Mouse (Mus musculus) CH12F3 (cell line): ENCODE data around the gene Ank.
"Not testable (repeated sequence)": the region's sequence is repeated elsewhere in the genome, so short reads cannot be mapped to it uniquely, and the experiment has no call there.

Experiments
- in situ Hi-C: fragments of 300-500 bp; cut with MboI; formaldehyde crosslinking; loops from 2 replicates; pipeline ENCODE4 v1.14.3; 2020; ENCODE audit warnings: low sequenced_read_pairs

Gene Ank

GRCm38 (mm10) chr15:27465391-27466005 is 979 bp upstream of the Ank start:
- in situ Hi-C loops: no loop called here

- in situ Hi-C loops: no loop called here
Observed at GRCm38 (mm10) chr15:27467081-27467491, 609 bp downstream of the Ank start.

DNA sequence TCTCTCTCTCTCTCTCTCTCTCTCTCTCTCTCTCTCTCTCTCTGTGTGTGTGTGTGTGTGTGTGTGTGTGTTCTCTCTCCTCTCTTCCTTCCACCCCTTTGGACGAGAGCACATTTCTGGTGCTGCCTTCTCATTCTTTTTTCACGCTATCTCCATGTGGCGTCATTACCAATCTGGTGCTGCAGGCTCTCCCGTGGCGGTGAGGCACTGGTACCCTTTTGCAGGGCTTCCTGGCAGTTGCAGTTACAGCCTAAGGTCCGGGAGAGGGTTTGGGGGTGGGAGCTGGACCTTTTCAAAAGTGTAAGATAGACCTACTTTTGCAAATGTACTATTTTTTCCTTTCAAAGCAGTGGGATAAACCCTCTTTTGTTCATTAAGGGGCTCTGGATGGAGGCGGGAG is 1.2 kb downstream of the Ank start:
- in situ Hi-C loops: no loop called here

GRCm38 (mm10) chr15:27468822-27469488 is 2.5 kb downstream of the Ank start:
- in situ Hi-C loops: no loop called here

DNA sequence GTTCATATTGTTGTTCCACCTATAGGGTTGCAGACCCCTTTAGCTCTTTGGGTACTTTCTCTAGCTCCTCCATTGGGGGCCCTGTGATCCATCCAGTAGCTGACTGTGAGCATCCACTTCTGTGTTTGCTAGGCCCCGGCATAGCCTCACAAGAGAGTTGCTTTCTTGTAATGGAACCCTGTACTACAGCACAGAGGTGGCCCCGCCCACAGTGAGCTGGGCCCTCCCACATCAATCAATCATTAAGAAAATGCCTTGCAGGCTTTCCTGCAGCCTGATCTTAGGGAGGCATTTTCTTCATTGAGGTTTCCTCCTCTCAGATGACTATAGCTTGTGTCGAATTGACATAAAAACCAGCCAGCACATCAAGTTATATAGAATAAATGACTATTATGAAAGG is 3.9 kb downstream of the Ank start:
- in situ Hi-C loops: not testable (repeated sequence)

GRCm38 (mm10) chr15:27472315-27472714 is 5.8 kb downstream of the Ank start:
- in situ Hi-C loops: no loop called here

- in situ Hi-C loops: no loop called here
Observed at GRCm38 (mm10) chr15:27475988-27476387, 9.5 kb downstream of the Ank start.

- in situ Hi-C loops: no loop called here
Observed at GRCm38 (mm10) chr15:27476671-27477070, 10.2 kb downstream of the Ank start.

DNA sequence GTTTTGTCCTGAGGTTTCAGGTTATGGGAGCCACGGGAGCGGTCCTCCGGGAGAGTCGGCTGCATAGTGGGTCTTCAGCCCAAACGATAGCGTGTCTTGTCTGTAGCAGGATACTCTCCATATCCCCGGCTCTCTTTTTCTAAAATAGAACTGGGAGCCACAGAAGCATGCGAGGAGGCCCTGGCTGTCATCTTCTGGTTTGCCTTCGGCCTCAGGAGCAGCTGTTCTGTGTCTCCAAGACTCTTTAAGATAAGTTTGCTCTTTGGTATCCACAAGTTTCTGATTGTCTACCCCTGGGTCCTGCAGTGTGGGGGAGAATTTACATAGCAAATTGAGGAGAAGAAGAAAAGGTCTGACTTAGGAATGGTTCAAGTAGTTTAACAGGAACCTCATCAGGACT is 10.7 kb downstream of the Ank start:
- in situ Hi-C loops: no loop called here

DNA sequence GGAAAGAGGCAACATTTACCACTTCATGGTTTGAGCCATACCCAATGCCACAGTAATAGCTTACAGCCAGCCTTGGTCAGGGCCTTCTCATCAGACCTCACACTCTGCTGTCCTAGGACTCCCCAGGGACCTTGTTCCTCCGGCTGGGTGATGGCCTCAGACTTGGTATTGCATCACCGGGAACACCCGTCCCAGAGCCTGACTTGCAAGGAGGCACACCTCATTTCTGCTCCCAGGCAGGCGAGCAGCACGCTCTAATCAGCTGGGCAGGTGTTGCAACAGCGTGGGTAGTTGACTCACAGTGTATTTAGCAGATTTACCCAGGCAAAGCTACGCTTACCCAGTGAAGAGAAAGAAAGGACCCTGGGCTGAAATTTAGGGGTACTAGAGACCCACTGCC is 11.2 kb downstream of the Ank start:
- in situ Hi-C loops: no loop called here

DNA sequence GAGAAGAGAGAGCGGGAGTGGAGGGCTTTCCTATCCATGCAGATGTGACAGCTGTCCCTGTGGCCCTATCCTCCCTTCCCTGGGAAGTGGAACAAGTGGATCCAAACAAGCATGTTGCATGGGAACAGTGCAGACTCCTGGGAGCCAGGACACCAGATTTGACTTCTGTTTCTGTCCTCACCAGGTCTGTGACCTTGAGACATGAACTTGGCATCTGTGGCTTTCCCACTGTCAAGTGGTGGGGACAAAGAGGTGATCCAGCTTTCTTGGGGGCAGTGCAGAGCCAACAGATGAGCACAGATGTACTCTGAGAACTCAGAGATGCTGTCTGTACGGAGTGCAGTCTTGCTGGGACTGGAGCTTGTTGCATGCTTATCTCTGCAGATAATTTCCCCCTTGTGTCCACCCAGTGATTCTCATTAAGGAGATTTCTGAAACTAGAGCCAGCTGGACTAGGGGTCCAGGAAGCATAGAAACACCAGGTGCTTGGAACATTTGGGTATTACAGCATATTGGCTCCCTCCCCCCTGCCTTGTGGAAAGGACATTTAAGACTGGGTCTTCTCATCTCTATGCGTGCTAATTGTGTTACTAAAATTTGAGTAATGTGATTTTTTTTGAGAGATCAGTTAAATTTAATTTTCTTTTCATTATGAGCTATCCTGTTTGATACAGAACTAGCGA is 14.0 kb downstream of the Ank start:
- in situ Hi-C loops: no loop called here

DNA sequence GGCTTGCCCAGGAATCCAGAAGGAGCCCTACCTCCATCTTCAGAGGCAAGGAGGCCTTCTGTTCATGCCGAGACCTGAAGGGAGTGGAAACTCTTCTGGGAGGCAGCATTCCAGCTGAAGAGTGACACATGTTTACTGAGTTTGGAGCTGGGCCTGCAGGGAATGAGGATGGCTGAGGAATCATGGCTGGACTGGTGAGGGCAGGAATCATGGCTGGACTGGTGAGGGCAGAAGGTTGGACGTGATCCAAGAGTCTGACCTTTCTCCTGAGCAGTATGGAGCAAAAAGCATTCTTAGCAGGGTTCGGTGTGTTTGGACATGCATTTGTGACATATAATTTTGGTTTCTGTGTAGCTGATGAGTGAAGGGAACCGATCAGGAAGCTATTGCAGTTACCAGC is 15.5 kb downstream of the Ank start:
- in situ Hi-C loops: no loop called here

DNA sequence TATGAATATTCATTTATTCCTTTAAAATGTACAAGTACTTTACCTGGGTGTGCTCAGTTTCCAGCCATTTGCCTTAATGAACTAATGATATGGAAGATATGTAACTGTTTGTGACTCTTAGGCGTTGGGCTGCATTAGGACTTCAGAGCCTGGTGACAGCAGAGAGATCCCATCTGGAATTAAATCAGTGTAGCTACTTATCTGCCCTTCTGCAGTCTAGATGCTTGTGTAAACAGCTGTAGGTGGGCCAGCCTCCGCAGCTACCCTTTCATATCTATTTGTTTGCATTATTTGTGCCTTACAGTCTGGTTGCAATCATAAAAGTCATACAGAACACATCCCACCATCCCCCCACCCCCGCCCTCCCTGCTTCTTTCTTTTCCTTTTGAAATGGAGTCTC is 16.7 kb downstream of the Ank start:
- in situ Hi-C loops: no loop called here

DNA sequence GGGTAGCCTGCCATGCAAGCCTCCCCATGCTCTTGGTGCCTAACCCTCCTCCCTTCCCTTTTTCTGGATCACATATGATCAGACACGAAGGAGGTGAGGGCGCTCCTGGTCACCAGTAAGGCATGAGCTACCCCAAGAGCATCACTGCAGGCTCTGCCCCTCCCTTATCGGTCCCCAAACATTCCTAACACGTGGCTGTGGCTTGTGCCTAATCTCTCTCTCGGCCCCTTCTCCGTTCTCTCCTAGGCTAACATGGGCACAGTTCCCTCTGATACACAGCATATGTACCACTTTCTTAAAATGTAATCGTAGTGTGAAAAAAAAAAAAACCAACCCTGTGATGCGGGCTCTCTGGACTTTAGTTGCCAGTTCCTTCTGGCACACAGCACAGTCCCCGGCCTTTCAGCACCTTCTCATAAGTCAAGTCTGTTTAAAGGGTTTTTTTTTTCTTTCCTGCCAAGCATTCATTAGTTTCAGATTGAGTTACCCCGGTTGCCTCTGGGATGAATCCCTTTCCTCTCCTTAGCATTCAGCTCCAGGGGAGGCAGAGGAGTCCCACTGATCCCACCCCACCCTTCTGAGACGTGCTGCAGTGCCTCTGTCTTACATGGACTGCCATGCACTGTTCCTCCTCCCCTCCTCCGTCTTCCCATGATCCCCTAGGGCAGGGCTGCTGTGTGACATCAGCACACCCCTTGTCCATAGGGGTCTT is 19.2 kb downstream of the Ank start:
- in situ Hi-C loops: no loop called here

DNA sequence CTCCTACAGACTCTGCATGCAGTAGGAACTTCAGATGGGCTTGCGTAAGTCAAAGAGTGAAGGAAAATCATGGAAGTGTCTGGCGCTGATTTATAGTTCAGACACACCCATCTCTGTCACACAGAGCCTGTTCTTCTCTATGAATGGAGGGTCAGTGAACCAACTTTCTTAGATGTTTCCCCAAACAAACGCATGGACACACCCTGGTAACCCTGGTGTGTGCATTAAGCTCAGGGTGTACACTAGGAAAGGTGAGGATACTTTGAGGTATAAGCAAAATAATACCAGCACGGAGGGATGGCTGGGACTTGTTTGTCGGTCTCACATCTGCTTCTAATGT is 19.8 kb downstream of the Ank start:
- in situ Hi-C loops: no loop called here

DNA sequence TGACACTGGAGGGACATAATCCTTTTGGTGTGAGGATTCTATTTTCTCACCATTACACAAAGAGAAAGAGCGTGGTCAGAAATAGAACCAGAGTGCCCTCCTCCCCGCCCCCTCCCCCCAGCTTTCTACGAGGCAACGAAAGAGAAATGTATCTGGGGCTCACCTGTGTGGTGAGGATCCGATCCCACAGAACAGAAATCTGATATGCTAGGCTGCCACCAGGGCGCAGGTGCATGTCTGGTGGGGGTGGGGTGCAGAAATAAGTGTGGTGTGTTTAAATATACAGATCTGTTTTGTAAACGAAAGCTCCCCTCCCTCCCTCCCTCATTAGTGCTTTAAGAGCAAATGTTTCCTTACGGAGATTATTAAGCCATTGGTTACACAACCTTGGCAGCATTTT is 20.6 kb downstream of the Ank start:
- in situ Hi-C loops: no loop called here

- in situ Hi-C loops: no loop called here
Observed at GRCm38 (mm10) chr15:27488042-27488441, 21.6 kb downstream of the Ank start.

GRCm38 (mm10) chr15:27490676-27491075 is 24.2 kb downstream of the Ank start:
- in situ Hi-C loops: no loop called here

DNA sequence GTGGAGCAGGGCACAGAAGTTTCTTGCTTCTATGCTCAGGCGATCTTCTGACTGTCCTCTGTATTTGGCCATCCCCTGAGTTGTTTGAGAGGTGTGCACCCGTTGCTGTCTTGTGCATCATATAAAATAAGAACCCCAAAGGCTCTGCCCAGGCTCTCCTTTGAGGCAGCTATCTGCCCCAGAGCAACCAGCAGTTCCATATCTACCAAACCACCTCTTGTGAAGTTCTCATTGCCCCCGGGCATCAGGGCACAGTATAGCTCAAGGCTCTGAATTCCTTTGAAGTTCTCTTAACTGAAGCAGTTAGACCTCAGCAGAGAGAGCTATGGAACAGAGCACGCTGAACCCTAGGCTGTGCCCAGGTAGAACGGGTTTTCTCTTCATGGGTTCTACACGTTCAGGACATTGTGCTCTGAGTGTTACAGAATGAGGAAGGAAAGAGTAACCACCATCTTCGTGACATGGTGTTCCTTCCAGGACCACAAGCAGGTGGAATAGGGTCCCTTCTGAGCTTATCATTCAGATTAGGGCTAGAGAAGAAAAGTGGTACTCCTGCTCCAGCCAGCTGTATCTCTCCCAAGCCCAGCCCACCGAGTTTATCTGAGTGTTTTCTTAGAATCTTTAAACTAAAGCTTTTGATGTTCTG is 25.1 kb downstream of the Ank start:
- in situ Hi-C loops: no loop called here

DNA sequence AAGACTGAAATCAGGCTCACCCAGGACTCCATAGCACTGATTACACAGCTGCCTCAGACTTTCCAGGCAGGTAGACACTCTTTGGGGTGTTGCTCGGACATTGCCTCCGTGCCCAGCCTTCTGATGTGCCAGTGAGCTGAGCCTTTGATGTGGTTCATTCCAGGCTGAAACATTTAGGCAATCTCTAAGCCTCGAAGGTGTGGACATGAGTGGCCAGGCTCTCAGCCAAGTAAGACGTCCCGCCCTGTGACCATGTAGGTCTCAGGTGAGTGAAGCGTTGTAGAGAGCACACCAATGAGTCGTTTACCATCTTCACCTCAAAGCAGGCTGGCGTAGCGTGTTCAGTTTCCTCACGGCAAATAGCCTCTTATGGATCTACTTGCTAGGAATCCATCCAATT is 25.7 kb downstream of the Ank start:
- in situ Hi-C loops: no loop called here

DNA sequence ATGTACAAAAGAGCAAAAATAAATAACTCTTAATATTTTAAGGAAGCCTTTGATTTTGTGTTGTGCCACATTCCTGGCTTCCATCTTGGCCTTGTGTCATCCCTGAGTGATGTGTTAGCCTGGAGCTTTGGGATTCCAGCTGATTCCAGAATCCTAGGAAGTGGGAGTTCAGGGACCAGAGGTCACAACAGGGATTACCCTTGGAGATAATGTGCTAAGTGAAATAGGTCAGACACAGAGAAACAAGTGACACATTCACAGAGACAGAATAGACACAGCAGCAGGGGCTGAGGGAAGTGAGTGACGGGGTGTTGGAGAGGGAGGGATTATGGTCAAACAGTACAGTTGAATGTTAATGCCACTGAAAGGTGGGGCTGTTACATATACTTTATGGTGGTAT is 26.3 kb downstream of the Ank start:
- in situ Hi-C loops: no loop called here
